Mouse (Mus musculus) ES-E14 (cell line): ENCODE data around the gene Qrfpr. TPM values are rescaled to one million over a fixed set of nuclear protein-coding genes. Genes with fewer than 3 reads are reported as not detected.

Source experiments
- DNase-seq: peaks from one replicate; pipeline ENCODE4 v3.0.0-alpha.2; 2013; ENCODE audit warnings: low read depth, low spot score
- H3K27ac ChIP-seq: 2 replicates; pipeline ENCODE4 v1.5.1; 2012; ENCODE audit warnings: low read depth, mild to moderate bottlenecking, low read length, moderate library complexity, mixed read lengths; ENCODE audit not compliant: poor library complexity, insufficient read depth, severe bottlenecking
- H3K36me3 ChIP-seq: 2 replicates; pipeline ENCODE4 v1.6.1; 2012; ENCODE audit warnings: mild to moderate bottlenecking, low read length, moderate library complexity, mixed read lengths; ENCODE audit not compliant: control insufficient read depth, poor library complexity, insufficient read depth, severe bottlenecking
- H3K4me1 ChIP-seq, 2 experiments: fragments of 150-350 bp in 1 of 2; sonication (generic) in 1 of 2; 2 replicates each; pipeline ENCODE4 v1.6.1; 2012; ENCODE audit warnings: low read length in 2 of 2, mild to moderate bottlenecking in 1 of 2, mixed read lengths in 1 of 2; ENCODE audit not compliant: control insufficient read depth in 2 of 2, insufficient read depth in 2 of 2, poor library complexity in 1 of 2
- H3K4me3 ChIP-seq, 2 experiments: fragments of 150-350 bp in 1 of 2; sonication (generic) in 1 of 2; 2 replicates each; pipeline ENCODE4 v1.5.1; 2012; ENCODE audit warnings: low read length in 2 of 2, low read depth in 1 of 2, mild to moderate bottlenecking in 1 of 2, mixed read lengths in 1 of 2; ENCODE audit not compliant: insufficient read depth in 1 of 2, poor library complexity in 1 of 2, severe bottlenecking in 1 of 2
- H3K9ac ChIP-seq: 2 replicates; pipeline ENCODE4 v1.6.1; 2012; ENCODE audit warnings: low read depth, mild to moderate bottlenecking, low read length, mixed read lengths; ENCODE audit not compliant: poor library complexity, insufficient read depth, severe bottlenecking
- H3K9me3 ChIP-seq: fragments of 150-350 bp; sonication (generic); 2 replicates; pipeline ENCODE4 v1.6.1; 2012; ENCODE audit warnings: low read depth, mild to moderate bottlenecking, low read length; ENCODE audit not compliant: control insufficient read depth, insufficient read depth
- CHD2 ChIP-seq: IDR thresholded peaks from 2 replicates; pipeline ENCODE4 v1.6.1; 2014; ENCODE audit warnings: mild to moderate bottlenecking, low read depth, low read length, inconsistent platforms
- HCFC1 ChIP-seq: IDR thresholded peaks from 2 replicates; pipeline ENCODE4 v1.6.1; 2012; ENCODE audit warnings: low read length, inconsistent platforms, borderline replicate concordance; ENCODE audit not compliant: insufficient read depth
- MAFK ChIP-seq: IDR thresholded peaks from 2 replicates; pipeline ENCODE4 v1.6.1; 2014; ENCODE audit warnings: mild to moderate bottlenecking, low read depth, low read length, inconsistent platforms; ENCODE audit not compliant: insufficient read depth
- ZC3H11A ChIP-seq: IDR thresholded peaks from 2 replicates; pipeline ENCODE4 v1.6.1; 2012; ENCODE audit warnings: low read depth, mild to moderate bottlenecking, inconsistent platforms, low read length, borderline replicate concordance
- ZNF384 ChIP-seq: IDR thresholded peaks from 2 replicates; pipeline ENCODE4 v1.6.1; 2012; ENCODE audit warnings: low read depth, low read length, inconsistent platforms
- in situ Hi-C, 2 experiments: fragments of 600-800 bp; cut with MboI; formaldehyde crosslinking; loops; one replicate each; pipeline ENCODE4 v1.15.1; 2025; ENCODE audit warnings: low sequenced_read_pairs in 2 of 2, inconsistent platforms in 1 of 2; ENCODE audit not compliant: unreplicated experiment in 2 of 2
- total RNA-seq: library from RNA; depleted of rRNA; stranded (reverse); fragments of 300-350 nt; gene quantifications from 2 replicates; pipeline ENCODE4 v1.2.3, GENCODE M21; 2012

Gene Qrfpr
- total RNA-seq, 1 experiment, result not detected

DNA sequence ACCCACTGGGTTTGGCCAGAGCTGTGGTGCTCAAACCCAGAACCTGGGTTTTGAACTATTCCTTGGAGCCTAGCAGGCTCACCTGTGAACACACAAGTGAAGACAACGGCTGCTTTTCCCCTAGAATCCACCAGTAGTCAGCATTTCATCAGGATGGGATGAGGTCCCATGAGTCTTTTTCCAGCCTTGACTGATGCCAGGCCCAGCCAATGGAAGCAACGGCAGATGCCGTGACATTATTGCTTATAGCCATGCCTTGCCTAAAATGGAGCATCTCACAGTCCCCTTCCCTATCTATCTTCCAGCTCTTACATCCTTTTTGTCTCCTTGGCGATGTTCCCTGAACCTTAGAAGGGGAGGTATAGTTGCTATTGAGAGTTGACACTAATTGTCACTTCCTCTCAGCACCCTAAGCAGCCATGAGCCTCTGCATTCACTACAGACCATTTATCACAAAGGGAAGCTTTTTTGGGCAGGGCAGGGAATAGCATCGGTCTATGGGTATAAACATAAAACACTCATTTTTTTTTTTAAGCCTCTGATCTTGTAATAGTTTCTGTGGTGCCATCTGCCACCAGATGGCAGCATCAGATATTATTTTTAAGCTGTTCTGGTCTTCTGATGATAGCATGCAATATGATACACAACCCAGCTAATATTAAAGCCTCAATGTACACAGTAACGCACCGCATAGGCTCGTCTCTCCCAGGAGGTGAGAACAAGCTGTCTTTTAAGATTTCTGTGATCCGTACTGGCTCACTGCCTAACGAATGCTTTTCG is 12.1 kb downstream of the Qrfpr start:
- no peaks in the 10 kb centered on the region for H3K9me3 ChIP-seq
- DNase-seq, result no peak
- H3K27ac ChIP-seq, result no peak overlapping the region
- H3K4me1 ChIP-seq, result no peaks in the 10 kb centered on the region
- in situ Hi-C loops, result loop anchor here in 1 of 2 experiments (10.0 kb wide), 1 partner anchor 235 kb away; no protein-coding TSS in a partner anchor
- no peak overlapping the region for H3K9ac ChIP-seq
- TF ChIP-seq CHD2 (no peak), ZC3H11A (no peak), HCFC1 (no peak), ZNF384 (no peak), MAFK (no peak)
- H3K4me3 ChIP-seq, result no peak overlapping the region
- H3K36me3 ChIP-seq, result no peaks in the 10 kb centered on the region

DNA sequence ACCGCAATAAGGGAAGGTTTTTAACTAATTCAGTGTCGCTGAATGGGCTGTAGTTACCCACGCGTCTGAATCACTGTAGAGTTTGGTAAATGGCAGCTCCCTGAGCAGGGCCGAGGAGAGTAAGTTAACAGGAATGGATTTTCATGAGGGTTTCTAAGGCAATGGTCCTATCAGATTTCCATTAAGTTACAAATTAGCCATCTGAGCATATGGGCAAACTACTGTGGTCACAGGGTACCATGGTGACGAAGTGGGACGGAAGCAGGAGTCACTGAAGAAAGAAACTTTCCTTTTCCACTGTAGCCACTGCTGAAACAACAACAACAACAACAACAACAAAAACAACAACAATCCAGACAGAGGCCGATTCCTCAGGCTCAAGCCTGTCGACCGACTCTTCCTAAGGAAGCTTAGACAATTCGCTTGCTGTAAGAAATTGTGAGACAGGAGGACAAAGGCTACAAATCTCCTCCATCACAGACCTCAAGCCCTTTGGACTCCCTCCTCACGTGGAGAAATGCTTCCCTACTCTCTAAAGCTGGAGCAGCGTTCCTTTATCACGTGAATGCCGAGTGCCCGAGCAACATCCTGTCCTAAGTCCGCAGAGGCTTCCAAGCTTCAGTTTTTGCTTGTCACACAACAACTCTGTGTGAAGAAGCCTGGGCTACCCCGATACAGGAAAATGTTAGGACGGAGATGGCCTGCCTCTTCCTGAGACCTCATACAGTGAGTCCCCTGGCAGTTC is 14.4 kb downstream of the Qrfpr start:
- Histone ChIP-seq H3K36me3 (no peaks in the 10 kb centered on the region), H3K27ac (no peak overlapping the region), H3K9ac (no peak overlapping the region), H3K4me1 (no peaks in the 10 kb centered on the region), H3K4me3 (no peak overlapping the region), H3K9me3 (no peaks in the 10 kb centered on the region)
- in situ Hi-C loops, result no loop called here
- TF ChIP-seq MAFK (no peak), HCFC1 (no peak), CHD2 (no peak), ZC3H11A (no peak), ZNF384 (no peak)
- DNase-seq, result no peak

DNA sequence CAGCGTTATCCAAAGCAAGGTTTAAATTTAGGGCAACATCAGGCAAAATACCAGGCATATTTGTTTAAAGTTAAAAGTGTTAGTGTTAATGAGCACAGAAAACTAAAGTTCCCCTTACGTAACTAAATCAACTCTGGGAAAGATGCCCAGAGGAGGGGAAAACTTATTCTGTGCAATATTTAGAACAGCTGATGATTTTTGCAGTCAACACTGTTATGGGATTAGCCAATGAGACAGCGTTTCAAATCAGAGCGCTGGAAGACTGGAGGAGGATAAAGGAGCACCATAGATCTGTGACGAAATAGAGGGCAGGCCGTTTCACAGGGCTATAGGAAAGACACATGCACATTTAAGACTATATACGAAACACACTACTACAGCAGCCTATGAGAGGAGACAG is 19.2 kb downstream of the Qrfpr start:
- TF ChIP-seq MAFK (no peak), CHD2 (no peak), ZC3H11A (no peak), HCFC1 (no peak), ZNF384 (no peak)
- no peak overlapping the region for H3K4me3 ChIP-seq
- in situ Hi-C loops, result no loop called here
- H3K4me1 ChIP-seq, result no peaks in the 10 kb centered on the region
- H3K9me3 ChIP-seq, result no peaks in the 10 kb centered on the region
- no peaks in the 10 kb centered on the region for H3K36me3 ChIP-seq
- DNase-seq, result no peak
- H3K27ac ChIP-seq, result no peak overlapping the region
- H3K9ac ChIP-seq, result no peak overlapping the region

DNA sequence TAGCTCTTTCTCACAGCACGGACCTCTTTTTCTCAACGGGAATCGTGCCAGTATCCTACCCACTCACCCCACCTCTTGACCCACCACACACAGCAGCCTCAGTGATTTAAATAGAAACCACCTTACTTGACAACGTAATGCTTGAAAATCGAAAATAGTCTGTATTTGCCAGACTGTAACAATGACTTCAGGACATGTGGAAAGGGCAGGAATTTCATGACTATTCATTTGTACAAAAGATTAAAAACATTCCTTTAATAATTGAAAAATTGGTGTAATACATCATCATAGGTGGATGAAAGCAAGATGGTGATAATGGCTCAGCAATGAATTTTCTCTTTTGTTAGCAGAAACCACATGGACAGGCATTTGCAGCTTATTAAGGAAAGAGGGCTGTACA is 21.0 kb downstream of the Qrfpr start:
- no peak for DNase-seq
- no peaks in the 10 kb centered on the region for H3K9me3 ChIP-seq
- no peak for TF ChIP-seq MAFK
- no peak for TF ChIP-seq ZC3H11A
- TF ChIP-seq HCFC1, result no peak
- no peak for TF ChIP-seq ZNF384
- TF ChIP-seq CHD2, result no peak
- H3K4me1 ChIP-seq, result no peaks in the 10 kb centered on the region
- no peak overlapping the region for H3K9ac ChIP-seq
- H3K27ac ChIP-seq, result no peak overlapping the region
- in situ Hi-C loops, result no loop called here
- H3K4me3 ChIP-seq, result no peak overlapping the region
- H3K36me3 ChIP-seq, result no peaks in the 10 kb centered on the region
